Mouse (Mus musculus): ENCODE data around the gene Cd52.

GRCm38 (mm10) chr4:134061944-134062446 is 32.9 kb downstream of the Cd52 start:
- no peak for TF ChIP-seq CTCF (IDR thresholded peaks at IDR 0.05; ENCODE audit: insufficient read depth, low read depth, low read length)
- no peak for TF ChIP-seq POLR2A (IDR thresholded peaks at IDR 0.05; ENCODE audit: insufficient read depth, low read depth, low read length)
